Mouse (Mus musculus): ENCODE measurements around the gene Olfr317. TPM values are rescaled to one million over a fixed set of nuclear protein-coding genes. Genes with fewer than 3 reads are reported as not detected.
"Not testable (repeated sequence)": the region's sequence is repeated elsewhere in the genome, so short reads cannot be mapped to it uniquely, and the experiment has no call there.

Gene Olfr317
- polyA plus RNA-seq, 1 experiment from 2014 or later = not detected

DNA sequence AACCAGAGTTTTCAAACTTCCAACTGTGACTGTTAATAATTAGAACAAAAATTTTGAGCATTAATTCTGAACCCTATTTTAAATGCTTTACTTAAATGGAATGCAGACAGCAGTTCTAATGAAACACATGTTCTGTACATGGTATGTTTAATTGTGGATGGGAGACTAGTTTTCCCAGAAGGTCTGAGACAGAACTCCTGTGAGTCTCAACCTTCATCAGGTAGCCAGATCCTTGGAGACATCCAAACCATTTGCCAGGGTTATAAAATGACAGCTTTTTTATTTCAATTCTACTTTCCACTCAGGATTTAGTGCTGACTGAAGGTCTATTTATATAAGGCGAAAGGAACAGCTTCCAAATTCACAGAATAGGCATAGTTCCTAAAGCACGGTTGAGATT lies 13.4 kb upstream of the Olfr317 start, which contains the start of gene Olfr316:
TSS of gene Olfr316 (plus strand) at position 301 of the 400 bp plus-strand sequence.
- Histone ChIP-seq H3K27me3 (replicated peaks; ENCODE audit: control insufficient read depth, insufficient read depth, low read length) (no peaks in the 10 kb centered on the region), H3K9ac (ENCODE audit: low read depth, low read length) (no peak within 1 kb of the TSS)
- no peak for ATAC-seq

DNA sequence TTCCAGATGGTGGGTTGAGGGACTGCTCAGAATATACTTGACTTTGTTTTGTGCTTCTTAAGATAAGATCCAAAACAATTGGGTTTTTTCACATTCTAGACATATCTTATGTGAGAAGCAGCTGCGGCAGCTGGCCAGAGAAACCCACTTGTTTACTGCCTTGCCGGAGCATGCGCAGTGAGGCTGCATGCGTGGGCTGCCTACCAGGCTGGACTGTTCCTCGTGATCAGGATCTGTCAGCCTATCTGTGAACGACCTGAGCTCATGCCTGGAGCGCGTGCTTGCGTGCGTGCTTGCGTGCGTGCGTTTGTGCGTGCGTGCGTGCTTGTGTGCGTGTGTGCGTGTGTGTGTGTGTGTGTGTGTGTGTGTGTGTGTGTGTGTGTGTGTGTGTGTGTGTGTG lies 12.1 kb upstream of the Olfr317 start:
- not testable (repeated sequence) for H3K27me3 ChIP-seq (replicated peaks; ENCODE audit: control insufficient read depth, insufficient read depth, low read length); H3K36me3 ChIP-seq (ENCODE audit: control insufficient read depth, insufficient read depth); H3K4me3 ChIP-seq (ENCODE audit: low read depth, low read length); ATAC-seq; H3K4me1 ChIP-seq (replicated peaks; ENCODE audit: control insufficient read depth, insufficient read depth, low read length); H3K4me2 ChIP-seq (replicated peaks; ENCODE audit: low read depth); H3K9me3 ChIP-seq (ENCODE audit: control insufficient read depth); H3K9ac ChIP-seq (ENCODE audit: low read depth, low read length); H3K27ac ChIP-seq (ENCODE audit: low read depth, low read length)
- 84% methylated on average over 18 of the region's 18 CpGs for WGBS

More for the DNA sequence above, 13.4 kb upstream of the Olfr317 start, which contains the start of gene Olfr316:
- H3K4me2 ChIP-seq (replicated peaks; ENCODE audit: low read depth) = no peak within 1 kb of the TSS
- WGBS = 85% methylated on average over 2 of the region's 2 CpGs
- H3K27ac ChIP-seq (ENCODE audit: low read depth, low read length) = no peak within 1 kb of the TSS
- no peak for TF ChIP-seq CTCF (IDR thresholded peaks at IDR 0.05; ENCODE audit: low read depth)
- no peaks in the 10 kb centered on the region for H3K4me1 ChIP-seq (replicated peaks; ENCODE audit: control insufficient read depth, insufficient read depth, low read length)
- no peaks in the 10 kb centered on the region for H3K36me3 ChIP-seq (ENCODE audit: control insufficient read depth, insufficient read depth)
- no peaks in the 10 kb centered on the region for H3K9me3 ChIP-seq (ENCODE audit: control insufficient read depth)
- H3K4me3 ChIP-seq (ENCODE audit: low read depth, low read length) = no peak within 1 kb of the TSS

DNA sequence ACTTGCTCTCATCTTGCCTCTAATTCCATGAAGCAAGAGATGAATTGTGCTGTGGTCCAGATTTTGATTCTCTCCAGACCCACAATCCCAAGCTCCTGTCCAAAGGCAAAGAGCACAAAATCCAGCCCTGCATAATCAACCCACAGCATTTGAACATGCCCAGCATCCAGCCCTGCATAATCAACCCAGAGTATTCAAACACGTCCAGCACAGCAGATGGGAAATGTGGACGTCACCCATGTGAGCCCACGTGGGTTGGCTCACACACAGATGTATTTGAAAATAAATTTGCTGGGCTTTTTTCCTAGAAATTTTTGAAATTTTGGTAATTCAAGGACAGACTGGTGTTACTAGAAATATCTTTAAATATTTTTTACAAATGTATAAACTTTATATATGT lies 5.6 kb downstream of the Olfr317 start:
- H3K36me3 ChIP-seq (ENCODE audit: control insufficient read depth, insufficient read depth) = no peaks in the 10 kb centered on the region
- H3K9ac ChIP-seq (ENCODE audit: low read depth, low read length) = no peak overlapping the region
- no peak overlapping the region for H3K4me2 ChIP-seq (replicated peaks; ENCODE audit: low read depth)
- 64% methylated on average over 3 of the region's 3 CpGs for WGBS
- no peak overlapping the region for H3K27ac ChIP-seq (ENCODE audit: low read depth, low read length)
- no peaks in the 10 kb centered on the region for H3K27me3 ChIP-seq (replicated peaks; ENCODE audit: control insufficient read depth, insufficient read depth, low read length)
- no peak for TF ChIP-seq CTCF (IDR thresholded peaks at IDR 0.05; ENCODE audit: low read depth)
- no peak overlapping the region for H3K4me3 ChIP-seq (ENCODE audit: low read depth, low read length)
- no peak for ATAC-seq
- no peaks in the 10 kb centered on the region for H3K9me3 ChIP-seq (ENCODE audit: control insufficient read depth)
- H3K4me1 ChIP-seq (replicated peaks; ENCODE audit: control insufficient read depth, insufficient read depth, low read length) = no peaks in the 10 kb centered on the region

DNA sequence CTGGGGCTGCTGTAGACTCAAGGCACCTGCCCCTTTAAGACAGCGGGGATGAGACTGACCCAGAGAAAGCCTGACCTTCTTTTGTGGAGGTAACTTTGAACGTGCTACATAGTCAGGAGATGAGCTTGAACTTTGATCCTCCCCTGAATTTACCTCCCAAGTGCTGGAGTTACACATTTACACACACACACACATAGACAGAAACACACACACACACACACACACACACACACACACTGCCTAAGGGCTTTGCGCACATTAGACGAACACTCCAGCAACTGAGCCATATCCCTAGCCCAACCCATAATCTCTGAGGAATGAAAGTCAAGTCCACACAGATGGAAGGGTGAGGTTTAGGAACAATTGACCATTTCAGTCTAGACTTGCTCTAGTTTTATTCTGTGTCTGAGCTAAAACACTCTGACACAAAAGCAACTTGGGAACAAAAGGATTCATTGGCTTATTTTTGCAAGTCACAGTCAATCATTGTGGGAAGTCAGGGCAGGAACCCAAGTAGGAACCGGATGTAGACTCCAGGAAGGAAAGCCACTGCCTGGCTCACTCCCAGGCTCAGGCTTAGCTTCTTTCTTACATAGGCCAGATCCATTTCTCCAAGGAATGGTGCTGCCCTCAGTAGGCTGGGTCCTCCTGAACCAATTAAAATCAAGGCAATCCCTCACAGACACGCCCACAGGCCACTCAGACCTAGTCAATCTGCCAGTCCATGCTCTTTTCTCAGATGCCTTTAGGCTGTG lies 10.9 kb downstream of the Olfr317 start:
- not testable (repeated sequence) for H3K36me3 ChIP-seq (ENCODE audit: control insufficient read depth, insufficient read depth); H3K4me2 ChIP-seq (replicated peaks; ENCODE audit: low read depth); H3K4me3 ChIP-seq (ENCODE audit: low read depth, low read length); H3K9ac ChIP-seq (ENCODE audit: low read depth, low read length); H3K27ac ChIP-seq (ENCODE audit: low read depth, low read length); H3K27me3 ChIP-seq (replicated peaks; ENCODE audit: control insufficient read depth, insufficient read depth, low read length); ATAC-seq; H3K9me3 ChIP-seq (ENCODE audit: control insufficient read depth); H3K4me1 ChIP-seq (replicated peaks; ENCODE audit: control insufficient read depth, insufficient read depth, low read length)
- 75% methylated on average over 5 of the region's 6 CpGs for WGBS

DNA sequence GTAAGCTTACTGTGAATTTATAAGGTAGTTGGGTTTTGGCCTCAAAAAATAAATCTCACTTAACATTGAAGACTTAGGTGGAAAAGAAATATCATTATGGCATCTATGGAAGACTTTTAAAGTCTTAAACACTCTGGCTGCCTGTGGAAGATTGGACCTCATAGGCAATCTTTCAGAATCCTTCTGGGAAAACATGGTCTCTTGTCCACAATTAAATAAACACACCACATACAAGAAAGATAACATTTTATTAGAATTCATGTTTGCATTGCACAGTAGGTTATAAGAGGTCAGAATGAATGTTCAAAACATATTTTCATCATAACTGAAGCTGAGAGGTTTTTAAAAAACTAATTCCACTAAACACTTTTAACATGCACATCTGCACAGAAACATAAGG lies 15.1 kb downstream of the Olfr317 start, which contains the start of gene Olfr318:
TSS of gene Olfr318 (minus strand) at position 101 of the 400 bp plus-strand sequence.
- TF ChIP-seq CTCF (IDR thresholded peaks at IDR 0.05; ENCODE audit: low read depth) = no peak
- Histone ChIP-seq H3K4me2 (replicated peaks; ENCODE audit: low read depth) (no peak within 1 kb of the TSS), H3K9ac (ENCODE audit: low read depth, low read length) (no peak within 1 kb of the TSS), H3K9me3 (ENCODE audit: control insufficient read depth) (no peaks in the 10 kb centered on the region), H3K27ac (ENCODE audit: low read depth, low read length) (no peak within 1 kb of the TSS), H3K4me3 (ENCODE audit: low read depth, low read length) (no peak within 1 kb of the TSS), H3K36me3 (ENCODE audit: control insufficient read depth, insufficient read depth) (no peaks in the 10 kb centered on the region), H3K4me1 (replicated peaks; ENCODE audit: control insufficient read depth, insufficient read depth, low read length) (no peaks in the 10 kb centered on the region), H3K27me3 (replicated peaks; ENCODE audit: control insufficient read depth, insufficient read depth, low read length) (no peaks in the 10 kb centered on the region)
- no peak for ATAC-seq

DNA sequence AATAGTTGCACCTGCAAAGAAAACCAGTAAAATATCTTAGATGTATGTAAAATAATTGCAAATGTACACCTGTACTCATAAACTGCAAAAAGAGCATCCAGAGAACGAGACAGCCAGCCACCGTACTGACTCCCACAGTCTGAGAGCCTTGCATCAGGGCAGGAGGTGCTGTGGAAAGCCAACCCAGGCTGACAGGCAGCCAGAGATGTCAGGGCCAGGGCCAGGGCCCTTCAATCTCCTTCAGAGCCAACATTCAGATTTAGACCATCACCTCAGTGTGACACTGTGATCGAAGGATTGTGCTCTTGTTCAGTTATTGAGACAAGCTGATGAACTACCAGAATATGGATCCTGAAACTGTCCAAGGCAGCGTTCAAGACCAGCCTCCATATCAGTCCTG lies 19.3 kb downstream of the Olfr317 start:
- H3K27ac ChIP-seq (ENCODE audit: low read depth, low read length) = no peak overlapping the region
- H3K27me3 ChIP-seq (replicated peaks; ENCODE audit: control insufficient read depth, insufficient read depth, low read length) = no peaks in the 10 kb centered on the region
- no peaks in the 10 kb centered on the region for H3K36me3 ChIP-seq (ENCODE audit: control insufficient read depth, insufficient read depth)
- no peak for ATAC-seq
- no peaks in the 10 kb centered on the region for H3K9me3 ChIP-seq (ENCODE audit: control insufficient read depth)
- H3K4me2 ChIP-seq (replicated peaks; ENCODE audit: low read depth) = no peak overlapping the region
- no peaks in the 10 kb centered on the region for H3K4me1 ChIP-seq (replicated peaks; ENCODE audit: control insufficient read depth, insufficient read depth, low read length)
- H3K9ac ChIP-seq (ENCODE audit: low read depth, low read length) = no peak overlapping the region
- H3K4me3 ChIP-seq (ENCODE audit: low read depth, low read length) = no peak overlapping the region
- 88% methylated on average over 4 of the region's 4 CpGs for WGBS
- no peak for TF ChIP-seq CTCF (IDR thresholded peaks at IDR 0.05; ENCODE audit: low read depth)

DNA sequence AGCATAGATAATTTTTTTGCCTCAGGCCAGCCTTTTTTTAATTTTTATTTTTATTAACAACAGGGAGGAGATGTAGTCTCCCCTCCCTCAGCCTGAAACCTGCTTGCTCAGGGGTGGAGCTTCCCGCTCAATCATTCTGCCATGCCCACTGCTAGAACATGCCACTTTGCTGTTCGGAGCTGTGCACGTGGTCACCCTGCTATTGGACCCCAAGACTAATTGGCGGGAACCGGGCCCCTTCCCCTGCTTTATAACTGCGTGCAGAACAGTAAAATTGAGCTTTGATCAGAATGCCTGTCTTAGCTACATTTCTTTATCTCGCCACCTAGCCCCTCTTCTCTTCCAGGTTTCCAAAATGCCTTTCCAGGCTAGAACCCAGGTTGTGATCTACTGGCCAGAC lies 21.3 kb downstream of the Olfr317 start:
- not testable (repeated sequence) for H3K4me3 ChIP-seq (ENCODE audit: low read depth, low read length); H3K4me1 ChIP-seq (replicated peaks; ENCODE audit: control insufficient read depth, insufficient read depth, low read length); H3K27ac ChIP-seq (ENCODE audit: low read depth, low read length); H3K4me2 ChIP-seq (replicated peaks; ENCODE audit: low read depth); H3K27me3 ChIP-seq (replicated peaks; ENCODE audit: control insufficient read depth, insufficient read depth, low read length); H3K9me3 ChIP-seq (ENCODE audit: control insufficient read depth); H3K36me3 ChIP-seq (ENCODE audit: control insufficient read depth, insufficient read depth); ATAC-seq; H3K9ac ChIP-seq (ENCODE audit: low read depth, low read length)
- WGBS = 89% methylated on average over 6 of the region's 7 CpGs
